Mouse (Mus musculus) heart, postnatal 25 days (tissue): Measurements from ENCODE around the gene Bpifa1. TPM values are rescaled to one million over a fixed set of nuclear protein-coding genes. Genes with fewer than 3 reads are reported as not detected.
"Not testable (repeated sequence)": the region's sequence is repeated elsewhere in the genome, so short reads cannot be mapped to it uniquely, and the experiment has no call there.

Source experiments
- DNase-seq: peaks from one replicate; pipeline ENCODE4 v3.0.0; 2022; ENCODE audit warnings: low spot score
- intact Hi-C: fragments of 180-260 bp; cut with DNase I; formaldehyde crosslinking; loops from one replicate; pipeline ENCODE4 v1.15.1; 2025
- total RNA-seq, 2 experiments: library from RNA; stranded (reverse); gene quantifications; 2 replicates each; pipeline ENCODE4 v1.2.3; 2021

Gene Bpifa1
- not detected for total RNA-seq

- intact Hi-C loops, result no loop called here
Measured at GRCm38 (mm10) chr2:154142580-154142979, at the start of gene Bpifa1. Gene Bpifa1, plus strand, starts transcription at chr2:154142880.

GRCm38 (mm10) chr2:154097734-154098133 lies 44.9 kb upstream of the Bpifa1 start:
- intact Hi-C loops, result loop anchor here (5.0 kb wide), 1 partner anchor 50 kb away; no protein-coding TSS in a partner anchor
- no peak for DNase-seq

More at GRCm38 (mm10) chr2:154142580-154142979, at the start of gene Bpifa1:
- no peak for DNase-seq

DNA sequence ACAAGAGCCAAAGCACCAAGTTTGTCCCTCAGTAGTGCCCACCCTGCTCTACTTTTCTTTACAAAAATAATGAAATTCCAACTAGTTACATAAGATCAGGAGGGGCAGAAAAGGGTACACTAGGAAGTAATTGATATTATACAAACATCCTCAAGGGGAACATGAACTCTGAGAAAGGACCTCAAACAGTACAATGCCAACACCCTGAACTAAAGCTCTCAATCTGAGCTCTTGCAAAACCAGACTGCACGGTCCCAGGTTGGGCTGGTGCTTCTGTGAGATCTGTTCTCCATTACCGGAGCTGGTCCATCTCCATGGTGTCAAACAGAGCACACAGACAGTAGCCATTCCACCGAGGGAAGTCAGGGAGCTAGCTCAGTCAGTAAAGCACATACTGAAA lies 25.3 kb upstream of the Bpifa1 start:
- intact Hi-C loops, result no loop called here
- no peak for DNase-seq

- intact Hi-C loops, result no loop called here
- no peak for DNase-seq
Measured at GRCm38 (mm10) chr2:154130120-154130519, 12.6 kb upstream of the Bpifa1 start, which contains the start of gene Bpifa3. Gene Bpifa3, plus strand, starts transcription at chr2:154130336.

DNA sequence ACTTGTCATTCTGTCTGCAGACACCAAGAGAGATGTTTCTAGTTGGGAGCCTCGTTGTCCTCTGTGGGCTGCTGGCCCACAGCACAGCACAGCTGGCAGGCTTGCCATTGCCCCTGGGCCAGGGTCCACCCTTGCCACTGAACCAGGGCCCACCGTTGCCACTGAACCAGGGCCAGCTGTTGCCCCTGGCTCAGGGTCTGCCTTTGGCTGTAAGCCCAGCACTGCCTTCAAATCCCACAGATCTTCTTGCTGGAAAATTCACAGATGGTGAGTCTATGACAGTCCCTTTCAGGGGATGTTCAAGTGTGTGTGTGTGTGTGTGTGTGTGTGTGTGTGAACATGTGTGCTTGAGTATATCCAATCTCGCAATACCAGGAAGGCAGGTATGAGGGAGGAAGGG lies 1.1 kb downstream of the Bpifa1 start:
- no peak for DNase-seq
- intact Hi-C loops, result no loop called here

DNA sequence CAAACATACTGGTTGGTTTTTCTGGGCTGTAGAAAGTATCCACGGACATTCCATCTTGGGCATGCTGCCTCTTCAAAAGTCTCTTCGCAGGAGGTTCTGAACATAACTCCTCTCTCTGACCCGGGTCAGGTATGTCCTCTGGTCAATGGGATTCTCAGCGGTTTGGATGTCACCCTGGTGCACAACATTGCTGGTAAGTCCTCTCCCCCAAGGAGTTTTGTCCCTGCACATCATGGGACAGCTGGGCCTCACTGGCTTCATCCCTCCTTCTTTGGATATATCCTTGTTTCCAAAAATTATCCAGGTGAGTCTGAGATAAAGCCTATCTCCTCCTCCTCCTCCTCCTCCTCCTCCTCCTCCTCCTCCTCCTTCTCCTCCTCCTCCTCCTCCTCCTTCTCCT lies 4.8 kb downstream of the Bpifa1 start:
- intact Hi-C loops, result no loop called here
- DNase-seq, result no peak

GRCm38 (mm10) chr2:154158433-154158832 lies 15.8 kb downstream of the Bpifa1 start:
- intact Hi-C loops, result loop anchor here (1.0 to 5.0 kb wide), 2 partner anchors 112 to 156 kb away; no protein-coding TSS in a partner anchor
- DNase-seq, result no peak

DNA sequence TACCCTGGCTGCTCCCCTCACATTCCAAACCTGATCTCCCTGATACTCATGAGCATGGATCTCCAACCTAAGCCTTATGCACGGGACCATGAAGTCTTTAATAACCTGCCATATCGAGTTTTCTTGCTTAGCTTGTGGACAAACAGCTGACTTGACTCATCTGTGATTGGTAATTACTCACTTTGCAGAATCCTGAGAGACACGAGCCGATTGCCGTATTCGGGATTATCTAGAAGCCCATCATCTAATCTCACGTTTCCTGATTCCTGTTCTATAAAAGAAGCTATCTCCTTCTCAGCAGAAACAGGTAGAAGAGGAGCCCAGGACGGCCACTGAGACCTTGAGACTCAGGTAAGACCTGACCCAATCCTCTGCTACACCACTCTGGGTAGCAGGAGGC lies 19.6 kb downstream of the Bpifa1 start, which contains the start of gene Bpifa5:
Gene Bpifa5 (plus strand): TSS at position 301 of the 400 bp plus-strand sequence.
- no peak for DNase-seq
- intact Hi-C loops, result no loop called here

- intact Hi-C loops, result no loop called here
- no peak for DNase-seq
Measured at GRCm38 (mm10) chr2:154163306-154163705, 20.6 kb downstream of the Bpifa1 start.

- intact Hi-C loops, result no loop called here
- no peak for DNase-seq
Measured at GRCm38 (mm10) chr2:154169172-154169571, 26.5 kb downstream of the Bpifa1 start.

DNA sequence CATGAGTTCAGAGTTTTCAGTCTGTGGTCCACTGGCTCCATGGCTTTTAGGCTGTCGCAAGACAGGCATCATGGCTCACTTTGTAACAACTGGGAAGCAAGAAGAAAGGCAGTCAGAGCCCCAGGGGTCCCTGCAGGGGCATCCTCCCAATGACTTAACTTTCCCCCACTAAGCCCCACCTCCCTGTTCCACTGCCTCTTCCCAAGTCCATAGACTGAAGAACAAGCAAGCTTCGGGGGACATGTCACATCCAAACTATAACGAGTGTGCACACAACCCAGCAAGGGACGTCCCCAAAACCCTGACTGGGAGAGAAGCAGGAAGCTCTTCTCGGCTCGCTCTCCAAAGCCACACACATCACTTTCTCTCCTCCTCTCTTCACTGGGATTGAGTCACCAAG lies 28.9 kb downstream of the Bpifa1 start:
- intact Hi-C loops, result loop anchor here (5.0 kb wide), 2 partner anchors 36 to 126 kb away; no protein-coding TSS in a partner anchor
- DNase-seq, result no peak

DNA sequence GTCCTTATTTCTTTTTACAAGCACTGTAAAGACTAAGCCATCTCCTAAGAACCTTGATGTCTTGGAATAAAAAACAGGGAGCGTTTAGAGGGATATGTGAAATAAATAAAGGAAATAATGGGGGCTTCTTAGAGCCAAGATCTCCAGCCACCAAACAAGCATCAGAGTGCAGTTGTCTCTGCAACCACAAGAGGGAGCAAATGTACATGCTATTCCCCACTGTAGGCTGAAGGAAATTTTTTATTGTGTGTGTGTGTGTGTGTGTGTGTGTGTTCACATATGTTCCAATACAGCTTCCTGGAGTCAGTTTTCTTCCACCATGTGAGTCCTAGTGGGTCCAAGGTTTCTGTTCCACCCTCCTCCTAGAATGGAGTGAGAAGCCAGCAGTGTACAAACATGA lies 30.6 kb downstream of the Bpifa1 start:
- DNase-seq, result no peak
- intact Hi-C loops, result loop anchor here (5.0 kb wide), 2 partner anchors 34 to 124 kb away; no protein-coding TSS in a partner anchor

DNA sequence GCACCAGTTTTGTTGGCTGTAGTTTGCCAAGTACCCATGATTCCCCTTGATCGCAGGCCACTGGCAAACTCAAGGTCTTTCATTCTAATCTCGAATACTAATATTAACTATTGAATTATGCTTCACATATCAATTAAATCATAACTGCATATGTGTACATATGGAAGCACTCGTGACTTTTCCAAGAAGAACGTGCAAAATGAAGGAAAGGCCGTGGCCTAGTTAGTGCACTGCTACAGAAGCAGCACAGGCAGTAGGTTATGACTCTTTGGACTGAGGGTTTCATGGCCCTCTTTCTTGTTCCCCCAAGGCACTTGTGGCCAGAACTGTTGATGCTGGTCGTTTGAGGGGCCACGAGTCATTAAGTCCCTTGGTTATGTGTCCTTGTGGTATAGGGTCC lies 39.2 kb downstream of the Bpifa1 start:
- intact Hi-C loops, DNase-seq: not testable (repeated sequence)

DNA sequence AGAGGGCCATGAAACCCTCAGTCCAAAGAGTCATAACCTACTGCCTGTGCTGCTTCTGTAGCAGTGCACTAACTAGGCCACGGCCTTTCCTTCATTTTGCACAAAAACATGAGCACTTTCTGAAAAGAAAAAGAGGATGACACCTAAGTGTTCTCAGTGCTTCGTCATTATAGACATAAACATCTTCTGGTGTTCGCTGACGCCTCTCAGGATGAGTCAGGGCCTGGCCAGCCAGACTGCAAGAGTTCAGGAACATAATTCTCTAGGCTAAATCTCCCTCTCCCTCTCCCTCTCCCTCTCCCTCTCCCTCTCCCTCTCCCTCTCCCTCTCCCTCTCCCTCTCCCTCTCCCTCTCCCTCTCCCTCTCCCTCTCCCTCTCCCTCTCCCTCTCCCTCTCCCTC lies 40.4 kb downstream of the Bpifa1 start:
- intact Hi-C loops, DNase-seq: not testable (repeated sequence)

DNA sequence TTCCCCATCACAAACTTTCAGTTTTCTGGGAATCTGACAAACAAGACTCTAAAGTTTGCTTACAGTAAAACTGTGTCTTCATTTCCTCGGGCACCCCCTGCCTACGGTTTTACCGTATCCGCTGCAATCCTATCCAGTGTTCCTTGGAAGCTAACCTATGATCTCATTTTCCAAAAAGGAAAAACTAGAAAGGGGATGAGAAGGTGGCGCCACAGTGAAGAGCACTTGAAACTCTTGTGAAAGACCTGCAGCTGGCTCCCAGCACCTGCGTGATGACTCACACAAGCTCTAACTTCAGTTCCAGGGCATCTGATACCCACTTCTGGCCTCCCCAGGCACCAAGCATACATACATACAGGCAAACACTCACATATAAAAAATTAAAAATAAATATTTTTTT lies 42.6 kb downstream of the Bpifa1 start:
- intact Hi-C loops, result no loop called here
- DNase-seq, result no peak

GRCm38 (mm10) chr2:154185748-154186147 lies 43.1 kb downstream of the Bpifa1 start:
- intact Hi-C loops, result no loop called here
- no peak for DNase-seq

DNA sequence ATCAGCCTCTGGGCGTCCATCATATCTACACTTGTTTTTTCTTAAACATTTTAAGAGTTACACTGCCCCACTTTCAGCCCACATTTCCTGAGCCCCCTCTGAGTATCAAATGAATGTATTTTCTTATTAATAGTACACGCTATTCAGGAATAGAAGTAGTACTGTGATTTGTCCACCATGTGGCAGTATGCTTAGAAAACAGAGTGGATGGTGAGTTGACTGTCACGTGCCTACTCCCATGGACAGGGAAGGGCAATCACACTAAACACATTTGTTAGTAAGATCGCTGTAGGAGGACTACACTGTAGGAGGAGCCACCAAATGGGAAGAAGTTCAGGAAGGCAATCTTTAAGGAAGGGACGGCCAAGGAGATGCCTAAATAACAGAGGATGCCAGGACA lies 44.8 kb downstream of the Bpifa1 start:
- DNase-seq, result no peak
- intact Hi-C loops, result no loop called here

- no peak for DNase-seq
- intact Hi-C loops, result no loop called here
Measured at GRCm38 (mm10) chr2:154189877-154190434, 47.3 kb downstream of the Bpifa1 start.

DNA sequence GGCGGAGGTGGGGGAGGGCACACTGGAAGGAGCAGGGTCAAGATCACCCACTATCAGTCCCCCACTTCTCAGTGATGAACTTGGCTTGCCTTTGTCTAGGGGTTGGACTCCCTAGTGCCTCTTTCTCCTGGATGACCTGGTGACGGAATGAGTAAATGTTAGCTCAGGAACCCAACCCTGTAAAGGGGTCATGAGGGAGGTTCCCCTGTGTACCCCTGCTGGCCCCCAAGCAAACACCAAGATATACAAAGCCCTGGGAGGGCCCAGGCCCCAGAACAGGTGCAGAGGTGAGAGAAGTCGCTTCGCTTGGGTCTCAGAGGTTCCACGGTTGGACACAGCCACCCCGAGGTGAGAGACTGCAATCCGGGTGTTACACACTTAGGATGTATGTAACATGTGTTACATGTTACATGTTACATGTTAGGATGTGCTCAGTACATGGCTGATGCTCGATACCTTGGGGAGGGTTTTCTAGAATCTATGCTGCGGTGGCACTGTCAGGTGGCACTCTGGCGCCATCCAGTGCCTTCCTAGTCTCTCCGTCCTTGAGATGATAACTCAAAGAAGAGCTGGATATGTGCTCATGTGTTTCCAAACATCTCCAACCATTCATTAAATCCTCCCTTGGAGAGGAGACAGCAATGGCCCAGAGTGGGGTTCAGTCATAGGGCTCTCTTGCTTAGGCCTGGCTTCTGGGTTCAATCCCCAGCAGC lies 48.0 kb downstream of the Bpifa1 start, which contains the start of gene Bpifb1:
Gene Bpifb1 (plus strand): TSS at position 273 of the 713 bp plus-strand sequence.
- intact Hi-C loops, result no loop called here
- DNase-seq, result no peak

- DNase-seq, result no peak
- intact Hi-C loops, result no loop called here
Measured at GRCm38 (mm10) chr2:154192141-154192540, 49.5 kb downstream of the Bpifa1 start.

DNA sequence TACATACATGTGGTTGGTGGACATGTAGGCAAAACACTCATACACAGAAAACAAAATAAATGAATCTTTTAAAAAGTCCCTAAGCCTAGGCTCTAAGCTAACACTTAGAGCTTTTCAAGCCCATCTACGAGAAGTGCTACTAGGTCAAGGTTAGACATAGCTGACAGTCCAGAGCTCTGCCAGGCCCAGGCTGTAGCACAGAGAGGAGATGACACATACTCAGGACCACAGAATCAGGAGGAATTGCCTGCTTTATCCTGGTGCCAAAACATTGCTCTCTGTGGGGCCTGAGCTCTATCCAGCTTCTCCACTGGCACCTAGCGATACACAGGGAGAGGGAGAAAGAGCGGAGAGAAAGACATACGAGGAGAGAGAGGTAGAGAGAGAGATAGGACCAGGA lies 50.4 kb downstream of the Bpifa1 start:
- no peak for DNase-seq
- intact Hi-C loops, result no loop called here
